Mouse (Mus musculus): ENCODE results near the gene Igflr1. TPM values are rescaled to one million over a fixed set of nuclear protein-coding genes. Genes with fewer than 3 reads are reported as not detected.

The Igflr1 gene
- polyA plus RNA-seq, 1 experiment from 2014 or later: 4.2 TPM

- H3K4me2 ChIP-seq (replicated peaks): peak within 1 kb of the TSS; percentile 83
- H3K9ac ChIP-seq: peak within 1 kb of the TSS; percentile 96
- H3K36me3 ChIP-seq: peaks cover 39% of the 10 kb centered on the region
- H3K4me3 ChIP-seq: peak within 1 kb of the TSS; percentile 77
- H3K27me3 ChIP-seq: no peaks in the 10 kb centered on the region
- H3K9me3 ChIP-seq (replicated peaks): no peaks in the 10 kb centered on the region
- ATAC-seq (ENCODE audit: low FRiP score): peak; percentile 91
- peaks cover 34% of the 10 kb centered on the region for H3K4me1 ChIP-seq
- under 1% methylated on average over 69 of the region's 84 CpGs for WGBS
- peak within 1 kb of the TSS; percentile 93 for H3K27ac ChIP-seq
These were observed 30.3 kb upstream of the Igflr1 start, which contains the start of gene Arhgap33 for GRCm38 (mm10) chr7:30534633-30535577. Arhgap33 (minus strand) TSS chr7:30535060.

- H3K4me2 ChIP-seq (replicated peaks): no peak overlapping the region
- H3K36me3 ChIP-seq: peaks cover 33% of the 10 kb centered on the region
- no peaks in the 10 kb centered on the region for H3K27me3 ChIP-seq
- peaks cover 1% of the 10 kb centered on the region; the same call in 1 of the 2 replicates for H3K4me1 ChIP-seq
- no peak overlapping the region for H3K27ac ChIP-seq
- H3K4me3 ChIP-seq: no peak overlapping the region
- H3K9ac ChIP-seq: no peak overlapping the region
- ATAC-seq (ENCODE audit: low FRiP score): no peak
- H3K9me3 ChIP-seq (replicated peaks): no peaks in the 10 kb centered on the region
- 81% methylated on average over 7 of the region's 7 CpGs for WGBS
These were observed 24.7 kb upstream of the Igflr1 start for GRCm38 (mm10) chr7:30540572-30540971.

GRCm38 (mm10) chr7:30544327-30544726, 20.9 kb upstream of the Igflr1 start:
- peaks cover 41% of the 10 kb centered on the region for H3K36me3 ChIP-seq
- no peak overlapping the region for H3K27ac ChIP-seq
- no peaks in the 10 kb centered on the region for H3K27me3 ChIP-seq
- no peak overlapping the region for H3K4me3 ChIP-seq
- H3K9me3 ChIP-seq (replicated peaks): no peaks in the 10 kb centered on the region
- ATAC-seq (ENCODE audit: low FRiP score): no peak
- no peak overlapping the region for H3K4me2 ChIP-seq (replicated peaks)
- H3K4me1 ChIP-seq: no peaks in the 10 kb centered on the region
- no peak overlapping the region for H3K9ac ChIP-seq
- WGBS: 92% methylated on average over 2 of the region's 2 CpGs

GRCm38 (mm10) chr7:30549880-30550279, 15.3 kb upstream of the Igflr1 start:
- Histone ChIP-seq H3K4me3 (no peak overlapping the region), H3K36me3 (peaks cover 23% of the 10 kb centered on the region), H3K27me3 (0 out of 2 replicates have a peak, but pooled peaks cover 3% of the 10 kb centered on the region), H3K9me3 (replicated peaks) (no peaks in the 10 kb centered on the region), H3K27ac (no peak overlapping the region), H3K9ac (no peak overlapping the region), H3K4me1 (peaks cover 14% of the 10 kb centered on the region), H3K4me2 (replicated peaks) (no peak overlapping the region)
- 93% methylated on average over 2 of the region's 2 CpGs for WGBS
- ATAC-seq (ENCODE audit: low FRiP score): no peak

- no peak overlapping the region for H3K9ac ChIP-seq
- no peak overlapping the region for H3K4me2 ChIP-seq (replicated peaks)
These were observed 14.6 kb upstream of the Igflr1 start for GRCm38 (mm10) chr7:30550603-30551002.

GRCm38 (mm10) chr7:30551445-30552101, 13.7 kb upstream of the Igflr1 start:
- Histone ChIP-seq H3K27ac (peak overlapping the region; percentile 91), H3K27me3 (0 out of 2 replicates have a peak, but pooled peaks cover 3% of the 10 kb centered on the region), H3K36me3 (peaks cover 35% of the 10 kb centered on the region), H3K9me3 (replicated peaks) (no peaks in the 10 kb centered on the region), H3K9ac (peak overlapping the region; percentile 56), H3K4me1 (peaks cover 14% of the 10 kb centered on the region), H3K4me2 (replicated peaks) (peak overlapping the region; percentile 87), H3K4me3 (peak overlapping the region; percentile 61)
- ATAC-seq (ENCODE audit: low FRiP score): peak; percentile 67
- WGBS: 2% methylated on average over 10 of the region's 10 CpGs

More at GRCm38 (mm10) chr7:30550603-30551002, 14.6 kb upstream of the Igflr1 start:
- H3K27me3 ChIP-seq: 0 out of 2 replicates have a peak, but pooled peaks cover 3% of the 10 kb centered on the region
- no peak overlapping the region for H3K4me3 ChIP-seq
- peaks cover 14% of the 10 kb centered on the region for H3K4me1 ChIP-seq
- H3K9me3 ChIP-seq (replicated peaks): no peaks in the 10 kb centered on the region
- WGBS: 100% methylated on average over 1 of the region's 1 CpGs
- H3K36me3 ChIP-seq: peaks cover 30% of the 10 kb centered on the region
- no peak for ATAC-seq (ENCODE audit: low FRiP score)
- no peak overlapping the region for H3K27ac ChIP-seq

GRCm38 (mm10) chr7:30552102-30553020, 12.9 kb upstream of the Igflr1 start, which contains the start of the genes Hspb6 and Proser3:
Hspb6 (plus strand) TSS chr7:30552178.
Proser3 (minus strand) TSS chr7:30552299.
- H3K9ac ChIP-seq: peak within 1 kb of the TSS; percentile 75
- 1% methylated on average over 44 of the region's 44 CpGs for WGBS
- no peaks in the 10 kb centered on the region for H3K9me3 ChIP-seq (replicated peaks)
- 0 out of 2 replicates have a peak, but pooled peaks cover 3% of the 10 kb centered on the region for H3K27me3 ChIP-seq
- peak within 1 kb of the TSS; percentile 87 for H3K4me2 ChIP-seq (replicated peaks)
- ATAC-seq (ENCODE audit: low FRiP score): peak; percentile 95
- H3K27ac ChIP-seq: peak within 1 kb of the TSS; percentile 91
- peaks cover 14% of the 10 kb centered on the region for H3K4me1 ChIP-seq
- H3K4me3 ChIP-seq: peak within 1 kb of the TSS; percentile 61
- peaks cover 38% of the 10 kb centered on the region for H3K36me3 ChIP-seq

GRCm38 (mm10) chr7:30553021-30553589, 12.1 kb upstream of the Igflr1 start:
- H3K9me3 ChIP-seq (replicated peaks): no peaks in the 10 kb centered on the region

GRCm38 (mm10) chr7:30553810-30554584, 11.2 kb upstream of the Igflr1 start:
- peaks cover 38% of the 10 kb centered on the region for H3K36me3 ChIP-seq
- H3K4me3 ChIP-seq: 0 out of 2 replicates have a peak overlapping the region, but pooled peaks have one; percentile 61
- H3K27ac ChIP-seq: no peak overlapping the region
- peak overlapping the region; percentile 87 for H3K4me2 ChIP-seq (replicated peaks)
- peak overlapping the region; percentile 75; the same call in 1 of the 2 replicates for H3K9ac ChIP-seq
- H3K9me3 ChIP-seq (replicated peaks): no peaks in the 10 kb centered on the region
- peaks cover 26% of the 10 kb centered on the region for H3K4me1 ChIP-seq
- 0 out of 2 replicates have a peak, but pooled peaks cover 3% of the 10 kb centered on the region for H3K27me3 ChIP-seq
- 86% methylated on average over 22 of the region's 22 CpGs for WGBS
- ATAC-seq (ENCODE audit: low FRiP score): no peak

More at GRCm38 (mm10) chr7:30553021-30553589, 12.1 kb upstream of the Igflr1 start:
- peak overlapping the region; percentile 91 for H3K27ac ChIP-seq
- ATAC-seq (ENCODE audit: low FRiP score): no peak
- H3K4me3 ChIP-seq: peak overlapping the region; percentile 61
- peaks cover 17% of the 10 kb centered on the region for H3K4me1 ChIP-seq
- WGBS: 7% methylated on average over 23 of the region's 23 CpGs
- 0 out of 2 replicates have a peak, but pooled peaks cover 3% of the 10 kb centered on the region for H3K27me3 ChIP-seq
- H3K36me3 ChIP-seq: peaks cover 43% of the 10 kb centered on the region
- peak overlapping the region; percentile 87 for H3K4me2 ChIP-seq (replicated peaks)
- H3K9ac ChIP-seq: peak overlapping the region; percentile 75

GRCm38 (mm10) chr7:30556894-30557536, 8.2 kb upstream of the Igflr1 start:
- Histone ChIP-seq H3K27me3 (0 out of 2 replicates have a peak, but pooled peaks cover 3% of the 10 kb centered on the region), H3K27ac (no peak overlapping the region), H3K9me3 (replicated peaks) (no peaks in the 10 kb centered on the region), H3K4me3 (no peak overlapping the region), H3K36me3 (peaks cover 36% of the 10 kb centered on the region), H3K4me2 (replicated peaks) (no peak overlapping the region), H3K4me1 (peaks cover 28% of the 10 kb centered on the region), H3K9ac (no peak overlapping the region)
- ATAC-seq (ENCODE audit: low FRiP score): no peak
- WGBS: 90% methylated on average over 18 of the region's 18 CpGs

All from hindbrain, embryonic 12.5 days (tissue).